7 mouse cellular contexts compared by ENCODE assay signal in the genomic region with DNA sequence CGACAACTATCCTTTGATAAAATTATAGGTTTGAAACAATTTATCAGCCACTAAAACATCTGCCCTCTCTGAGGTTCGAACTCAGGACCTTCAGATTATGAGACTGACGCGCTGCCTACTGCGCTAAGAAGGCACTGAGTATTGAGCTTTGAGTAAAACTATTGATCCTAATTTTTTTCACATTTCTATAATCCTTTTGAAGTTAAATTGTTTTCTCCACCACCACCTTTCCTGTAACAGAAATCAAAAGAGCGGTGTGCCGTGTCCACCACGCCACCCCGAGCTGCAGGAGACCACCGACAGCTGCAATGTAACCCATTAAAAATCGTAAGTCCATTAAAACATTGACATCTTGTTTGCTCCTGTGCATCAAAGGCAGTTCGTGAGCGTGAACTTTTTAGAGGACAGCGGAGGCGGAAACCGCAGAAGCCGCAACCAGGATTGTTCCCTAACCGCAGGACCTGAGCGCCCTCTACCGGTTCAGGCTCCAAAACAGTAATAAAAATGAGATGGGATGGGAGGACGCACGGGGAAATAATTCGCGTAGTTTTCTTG. TPM values are rescaled to one million over a fixed set of nuclear protein-coding genes. Genes with fewer than 3 reads are reported as not detected.
A peak's percentile ranks its signal among the peaks of the same experiment; 100 is the strongest.
DNase-seq lines count a peak whose midpoint lies in the region; ATAC-seq and TF ChIP-seq lines count a peak whose summit lies in the region.

No protein-coding gene starts in this region.

- 0 out of 2 replicates have a peak overlapping the region, but pooled peaks have one; percentile 26 for H3K9ac ChIP-seq in intestine, postnatal 0 days (ENCODE audit: low read depth, low read length)
- no peak overlapping the region for H3K9ac ChIP-seq in midbrain, embryonic 12.5 days (replicated peaks)

- intact Hi-C loops in left cerebral cortex, postnatal 4 days (cut with DNase I) = loop anchor here (5.0 to 10.0 kb wide), 2 partner anchors 49 to 142 kb away; no protein-coding TSS in a partner anchor

- peak overlapping the region; percentile 57 for H3K4me2 ChIP-seq in intestine, postnatal 0 days (replicated peaks; ENCODE audit: low read depth)
- H3K4me2 ChIP-seq in midbrain, embryonic 12.5 days (replicated peaks) = peak overlapping the region; percentile 51

- peak; percentile 92 for TF ChIP-seq CTCF in intestine, postnatal 0 days (IDR thresholded peaks at IDR 0.05; ENCODE audit: low read depth)

- WGBS in intestine, postnatal 0 days = under 1% methylated on average over 24 of the region's 24 CpGs
- under 1% methylated on average over 24 of the region's 24 CpGs for WGBS in midbrain, embryonic 12.5 days

- no peaks in the 10 kb centered on the region for H3K9me3 ChIP-seq in intestine, postnatal 0 days (ENCODE audit: control insufficient read depth)
- no peaks in the 10 kb centered on the region for H3K9me3 ChIP-seq in midbrain, embryonic 12.5 days

- peak; percentile 90 for DNase-seq in adrenal gland, postnatal 10 days
- peak; percentile 94 for DNase-seq in embryo, embryonic 11 days
- peak; percentile 55 to 80 for DNase-seq in gastrocnemius, postnatal 4 days (ENCODE audit: low spot score in 2 of 2)
- DNase-seq in left cerebral cortex, postnatal 4 days = peak; percentile 86
- DNase-seq in spleen, postnatal 10 days (ENCODE audit: low spot score in 2 of 2) = peak; percentile 36 to 72

- no peaks in the 10 kb centered on the region for H3K27me3 ChIP-seq in intestine, postnatal 0 days (replicated peaks; ENCODE audit: control insufficient read depth, insufficient read depth, low read length)
- 0 out of 2 replicates have a peak, but pooled peaks cover 10% of the 10 kb centered on the region for H3K27me3 ChIP-seq in midbrain, embryonic 12.5 days

- peak; percentile 66 for ATAC-seq in intestine, postnatal 0 days
- ATAC-seq in midbrain, embryonic 12.5 days (ENCODE audit: low FRiP score, low read depth) = peak; percentile 71

- H3K36me3 ChIP-seq in intestine, postnatal 0 days (ENCODE audit: control insufficient read depth, insufficient read depth) = no peaks in the 10 kb centered on the region
- no peaks in the 10 kb centered on the region for H3K36me3 ChIP-seq in midbrain, embryonic 12.5 days

- 0 out of 2 replicates have a peak, but pooled peaks cover 4% of the 10 kb centered on the region for H3K4me1 ChIP-seq in intestine, postnatal 0 days (replicated peaks; ENCODE audit: control insufficient read depth, insufficient read depth, low read length)
- 0 out of 2 replicates have a peak, but pooled peaks cover 8% of the 10 kb centered on the region for H3K4me1 ChIP-seq in midbrain, embryonic 12.5 days

- peak overlapping the region; percentile 33 for H3K4me3 ChIP-seq in intestine, postnatal 0 days (ENCODE audit: low read depth, low read length)
- peak overlapping the region; percentile 36 for H3K4me3 ChIP-seq in midbrain, embryonic 12.5 days

- no peak overlapping the region for H3K27ac ChIP-seq in intestine, postnatal 0 days (ENCODE audit: low read depth, low read length)
- H3K27ac ChIP-seq in midbrain, embryonic 12.5 days (replicated peaks) = no peak overlapping the region

RNA-seq across cellular contexts. Expression of a gene that starts 14.8 kb away (rescaled TPM):
- under 1 TPM in 1 of 2 experiments, not detected in 1; 0.27 TPM for total RNA-seq in adrenal gland, postnatal 10 days (2021)
- total RNA-seq in gastrocnemius, postnatal 4 days (2021) = not detected
- not detected in 2 replicates for polyA plus RNA-seq in intestine, postnatal 0 days (2015; fragmentation: Nextera tagmentation; extraction: Ambion mirVana)
- not detected for total RNA-seq in left cerebral cortex, postnatal 4 days (2021)
- not detected in 2 replicates for polyA plus RNA-seq in midbrain, embryonic 12.5 days (2016; fragmentation: Nextera tagmentation; extraction: Ambion mirVana)

RNA-seq across cellular contexts. Expression of a gene that starts 20.0 kb away (rescaled TPM):
- not detected for total RNA-seq in adrenal gland, postnatal 10 days (2021)
- total RNA-seq in gastrocnemius, postnatal 4 days (2021) = not detected
- polyA plus RNA-seq in intestine, postnatal 0 days (2015; fragmentation: Nextera tagmentation; extraction: Ambion mirVana) = not detected in 2 replicates
- total RNA-seq in left cerebral cortex, postnatal 4 days (2021) = not detected
- polyA plus RNA-seq in midbrain, embryonic 12.5 days (2016; fragmentation: Nextera tagmentation; extraction: Ambion mirVana) = not detected in 2 replicates

RNA-seq across cellular contexts. Expression of a gene that starts 34.2 kb away (rescaled TPM):
- not detected for total RNA-seq in adrenal gland, postnatal 10 days (2021)
- not detected for total RNA-seq in gastrocnemius, postnatal 4 days (2021)
- polyA plus RNA-seq in intestine, postnatal 0 days (2015; fragmentation: Nextera tagmentation; extraction: Ambion mirVana) = not detected in 2 replicates
- total RNA-seq in left cerebral cortex, postnatal 4 days (2021) = not detected
- polyA plus RNA-seq in midbrain, embryonic 12.5 days (2016; fragmentation: Nextera tagmentation; extraction: Ambion mirVana) = not detected in 2 replicates

RNA-seq across cellular contexts. Expression of a gene that starts 35.9 kb away (rescaled TPM):
- 1 to 10 TPM; 7.7 to 9.5 TPM for total RNA-seq in adrenal gland, postnatal 10 days (2021)
- total RNA-seq in gastrocnemius, postnatal 4 days (2021) = 1 to 10 TPM; 8.2 to 8.5 TPM
- polyA plus RNA-seq in intestine, postnatal 0 days (2015; fragmentation: Nextera tagmentation; extraction: Ambion mirVana) = 3.5 and 3.9 TPM in 2 replicates
- total RNA-seq in left cerebral cortex, postnatal 4 days (2021) = 10 to 100 TPM; 11.0 to 11.3 TPM
- 20.3 and 20.7 TPM in 2 replicates for polyA plus RNA-seq in midbrain, embryonic 12.5 days (2016; fragmentation: Nextera tagmentation; extraction: Ambion mirVana)
